Mouse (Mus musculus) stomach, embryonic 14.5 days (tissue): ENCODE data around the gene Rftn1. TPM values are rescaled to one million over a fixed set of nuclear protein-coding genes. Genes with fewer than 3 reads are reported as not detected.

Source experiments
- ATAC-seq: fragments of 200-750 bp; cut with Nextera tagmentation; 2 replicates; pipeline ENCODE4 v1.8.0; 2017; ENCODE audit warnings: low read depth, moderate TSS enrichment; ENCODE audit not compliant: insufficient number of reproducible peaks, insufficient read depth, low FRiP score
- H3K27ac ChIP-seq: fragments of 300-500 bp; sonication (generic); 2 replicates; pipeline ENCODE4 v1.5.1; 2014; ENCODE audit warnings: mild to moderate bottlenecking, low read length, moderate library complexity, mixed read lengths
- H3K27me3 ChIP-seq: fragments of 300-500 bp; sonication (generic); 2 replicates; pipeline ENCODE4 v1.6.1; 2014; ENCODE audit warnings: low read length, control low read depth, mixed read lengths; ENCODE audit not compliant: control insufficient read depth, insufficient read depth
- H3K36me3 ChIP-seq: fragments of 300-500 bp; sonication (generic); 2 replicates; pipeline ENCODE4 v1.6.1; 2014; ENCODE audit warnings: mild to moderate bottlenecking, control low read depth, low read length, moderate library complexity, mixed read lengths; ENCODE audit not compliant: control insufficient read depth, insufficient read depth
- H3K4me1 ChIP-seq: fragments of 300-500 bp; sonication (generic); 2 replicates; pipeline ENCODE4 v1.6.1; 2014; ENCODE audit warnings: low read length, control low read depth, mixed read lengths; ENCODE audit not compliant: control insufficient read depth, insufficient read depth
- H3K4me2 ChIP-seq: fragments of 300-500 bp; sonication (generic); replicated peaks from 2 replicates; pipeline ENCODE4 v1.6.1; 2014; ENCODE audit warnings: low read depth, low read length, control low read depth
- H3K4me3 ChIP-seq: fragments of 300-500 bp; sonication (generic); 2 replicates; pipeline ENCODE4 v1.5.1; 2014; ENCODE audit warnings: low read depth, low read length, control low read depth
- H3K9ac ChIP-seq: fragments of 300-500 bp; sonication (generic); replicated peaks from 2 replicates; pipeline ENCODE4 v1.6.1; 2014; ENCODE audit warnings: low read depth, mild to moderate bottlenecking, control low read depth, low read length, moderate library complexity, mixed read lengths
- H3K9me3 ChIP-seq: fragments of 300-500 bp; sonication (generic); 2 replicates; pipeline ENCODE4 v1.6.1; 2016; ENCODE audit warnings: low read depth, low read length, control low read depth; ENCODE audit not compliant: control insufficient read depth
- WGBS: fragments of 180-500 bp; shearing (Covaris S2); extraction: QIAGEN DNeasy Blood & Tissue Kit; methylation state at CpG from one replicate; pipeline ENCODE4 v1.1.7; 2014; 5-methylcytosine and 5-hydroxymethylcytosine counted together
- polyA plus RNA-seq: library from polyadenylated mRNA; unstranded; fragments of >200 nt; fragmentation: Nextera tagmentation; extraction: Ambion mirVana; gene quantifications from 2 replicates; pipeline ENCODE4 v1.2.1, GENCODE M21; 2014

Gene Rftn1
- polyA plus RNA-seq, 1 experiment from 2014 or later: 9.3 TPM

DNA sequence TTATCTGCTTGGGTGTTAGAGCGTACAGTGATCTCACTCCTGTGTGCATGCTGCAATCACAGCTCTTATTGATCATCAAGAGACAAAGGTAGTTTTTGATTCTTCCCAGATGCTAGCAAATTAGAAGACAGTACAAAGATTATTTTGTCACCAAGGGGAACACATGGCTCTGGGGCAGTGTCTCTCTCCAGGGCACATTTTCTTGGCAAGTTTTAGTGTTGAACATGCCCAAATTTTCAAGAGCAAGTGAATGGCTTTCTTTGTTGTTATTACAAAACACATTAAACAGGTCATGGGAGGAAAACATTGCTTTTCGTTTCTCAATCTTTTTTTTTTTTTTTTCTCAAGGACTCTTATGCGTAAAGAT lies 213.1 kb downstream of the Rftn1 start:
- Histone ChIP-seq H3K27ac (no peak overlapping the region), H3K4me2 (no peak overlapping the region), H3K9me3 (peaks cover 4% of the 10 kb centered on the region; the same call in 1 of the 2 replicates), H3K4me3 (no peak overlapping the region), H3K36me3 (no peaks in the 10 kb centered on the region), H3K27me3 (no peaks in the 10 kb centered on the region), H3K9ac (no peak overlapping the region), H3K4me1 (no peaks in the 10 kb centered on the region)
- no peak for ATAC-seq
- WGBS: 72% methylated on average over 3 of the region's 3 CpGs

DNA sequence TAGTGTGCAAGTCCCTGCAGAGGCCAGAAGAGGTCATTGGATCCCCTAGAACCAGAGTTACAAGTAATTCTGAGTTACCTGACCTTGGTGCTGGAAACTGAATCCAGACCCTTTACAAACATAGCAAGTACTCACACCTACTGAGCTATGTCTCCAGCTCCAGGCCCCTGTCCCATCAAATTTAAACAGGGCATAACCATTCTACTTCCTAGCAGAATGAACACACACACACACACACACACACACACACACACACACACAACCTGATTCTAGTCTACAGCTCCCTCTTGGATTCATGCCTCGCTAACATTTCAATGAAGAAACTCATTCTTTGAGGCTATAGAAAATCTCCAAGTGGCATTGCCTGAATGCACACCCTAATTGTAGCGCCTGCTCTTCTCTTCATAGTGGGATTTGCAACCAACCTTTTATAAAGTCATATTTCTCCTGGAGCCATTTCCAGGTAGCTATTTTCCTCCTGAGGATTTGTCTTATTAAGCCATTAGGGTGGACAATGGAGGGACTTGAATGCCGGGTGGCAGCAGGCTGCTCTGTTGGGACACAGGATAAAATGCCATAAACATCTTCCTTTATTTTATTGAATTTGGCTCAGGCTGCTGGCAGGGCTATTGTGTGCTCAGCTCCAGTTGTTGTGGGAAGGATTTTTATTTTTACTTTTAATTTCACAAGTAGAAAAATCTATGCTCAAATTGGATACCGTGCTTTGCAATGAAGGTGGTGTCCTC lies 213.6 kb downstream of the Rftn1 start:
- ATAC-seq: no peak
- Histone ChIP-seq H3K9ac (no peak overlapping the region), H3K27me3 (no peaks in the 10 kb centered on the region), H3K4me1 (no peaks in the 10 kb centered on the region), H3K4me2 (no peak overlapping the region), H3K4me3 (no peak overlapping the region), H3K36me3 (no peaks in the 10 kb centered on the region), H3K9me3 (peaks cover 4% of the 10 kb centered on the region; the same call in 1 of the 2 replicates), H3K27ac (no peak overlapping the region)
- WGBS: 87% methylated on average over 4 of the region's 4 CpGs

DNA sequence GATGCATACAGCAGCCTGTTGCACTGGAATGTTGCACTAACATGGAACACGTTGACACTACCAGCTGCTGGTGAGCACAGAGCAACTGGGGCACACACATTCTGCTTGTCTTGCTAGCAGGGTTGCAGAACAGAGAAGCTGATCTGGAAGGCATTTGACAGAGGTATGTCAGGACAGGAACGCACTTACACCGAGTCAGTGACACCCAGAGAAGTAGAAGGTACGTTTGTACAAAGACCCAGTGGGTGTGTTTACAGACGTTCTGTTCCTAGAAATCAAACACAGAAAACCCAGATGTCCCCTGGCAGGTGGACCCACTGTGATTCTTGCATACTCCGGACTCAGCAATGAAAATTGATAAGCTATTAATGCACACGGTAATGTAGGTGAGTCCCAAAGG lies 215.0 kb downstream of the Rftn1 start:
- peaks cover 3% of the 10 kb centered on the region; the same call in 1 of the 2 replicates for H3K9me3 ChIP-seq
- no peak overlapping the region for H3K9ac ChIP-seq
- no peaks in the 10 kb centered on the region for H3K4me1 ChIP-seq
- WGBS: 58% methylated on average over 7 of the region's 7 CpGs
- no peak overlapping the region for H3K4me2 ChIP-seq
- H3K27me3 ChIP-seq: no peaks in the 10 kb centered on the region
- H3K27ac ChIP-seq: no peak overlapping the region
- no peak for ATAC-seq
- H3K36me3 ChIP-seq: no peaks in the 10 kb centered on the region
- H3K4me3 ChIP-seq: no peak overlapping the region

DNA sequence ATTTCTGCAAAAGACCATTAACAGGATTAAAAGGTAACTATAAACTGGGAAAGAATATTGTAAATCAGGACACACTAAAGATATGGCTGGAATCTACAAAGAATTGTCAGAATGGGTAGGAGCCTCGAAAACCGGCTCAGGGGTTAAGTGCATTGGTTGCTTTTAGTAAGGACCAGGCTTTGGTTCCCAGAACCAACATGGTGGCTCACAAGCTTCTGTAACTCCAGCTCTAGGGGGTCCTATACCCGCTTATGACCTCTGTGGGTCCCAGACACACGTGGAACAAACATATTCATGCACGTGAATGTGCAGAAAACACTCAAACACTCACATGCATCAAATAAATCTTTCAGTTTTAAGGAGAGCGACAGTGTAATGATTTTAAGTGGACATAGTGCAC lies 215.5 kb downstream of the Rftn1 start:
- Histone ChIP-seq H3K9me3 (peaks cover 5% of the 10 kb centered on the region), H3K4me2 (no peak overlapping the region), H3K9ac (no peak overlapping the region), H3K4me3 (no peak overlapping the region), H3K4me1 (no peaks in the 10 kb centered on the region), H3K36me3 (no peaks in the 10 kb centered on the region), H3K27ac (no peak overlapping the region), H3K27me3 (no peaks in the 10 kb centered on the region)
- no peak for ATAC-seq
- WGBS: 74% methylated on average over 6 of the region's 6 CpGs

DNA sequence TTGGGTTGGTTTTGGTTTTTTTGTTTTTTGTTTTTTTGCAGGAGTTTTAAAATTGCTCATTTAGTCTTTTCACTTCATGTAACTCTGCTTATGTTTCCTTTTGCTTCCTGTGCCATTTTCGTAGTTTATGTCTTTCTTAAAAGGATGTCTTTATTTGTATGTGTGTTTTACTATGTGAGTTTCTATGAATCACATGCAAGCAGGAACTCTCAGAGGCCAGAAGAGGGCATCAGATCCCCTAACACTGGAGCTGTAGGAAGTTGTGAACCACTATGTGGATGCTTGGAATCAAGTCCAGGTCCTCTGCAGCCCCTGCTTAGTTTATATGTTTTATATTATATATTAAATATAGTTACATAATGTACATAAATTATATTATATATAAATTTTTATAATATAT lies 218.3 kb downstream of the Rftn1 start:
- ATAC-seq: no peak
- no peak overlapping the region for H3K4me2 ChIP-seq
- H3K9me3 ChIP-seq: peaks cover 6% of the 10 kb centered on the region
- no peak overlapping the region for H3K9ac ChIP-seq
- no peaks in the 10 kb centered on the region for H3K36me3 ChIP-seq
- no peaks in the 10 kb centered on the region for H3K4me1 ChIP-seq
- H3K27me3 ChIP-seq: no peaks in the 10 kb centered on the region
- H3K4me3 ChIP-seq: no peak overlapping the region
- no peak overlapping the region for H3K27ac ChIP-seq
- WGBS: 85% methylated on average over 1 of the region's 1 CpGs

DNA sequence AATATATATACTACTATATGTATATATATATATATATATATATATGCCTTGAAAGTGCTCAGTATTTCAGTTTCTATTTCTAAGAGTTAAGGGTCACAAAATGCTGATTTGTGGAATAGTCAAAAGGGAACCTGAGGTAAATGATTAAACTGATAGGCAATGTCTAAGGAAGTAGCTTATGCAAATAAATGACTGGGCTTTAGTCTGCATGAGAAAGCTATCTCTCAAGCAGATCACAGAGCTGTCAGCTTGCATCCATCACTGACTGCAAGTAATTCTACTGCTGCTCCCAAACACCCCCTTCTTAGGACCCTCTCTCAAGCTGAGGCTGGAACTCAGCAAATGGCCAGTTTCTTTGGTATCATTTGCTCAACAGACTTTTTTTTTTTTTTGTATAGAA lies 219.4 kb downstream of the Rftn1 start:
- Histone ChIP-seq H3K4me2 (no peak overlapping the region), H3K27me3 (no peaks in the 10 kb centered on the region), H3K9me3 (peaks cover 6% of the 10 kb centered on the region), H3K4me3 (no peak overlapping the region), H3K36me3 (no peaks in the 10 kb centered on the region), H3K4me1 (no peaks in the 10 kb centered on the region), H3K9ac (no peak overlapping the region), H3K27ac (no peak overlapping the region)
- ATAC-seq: no peak

DNA sequence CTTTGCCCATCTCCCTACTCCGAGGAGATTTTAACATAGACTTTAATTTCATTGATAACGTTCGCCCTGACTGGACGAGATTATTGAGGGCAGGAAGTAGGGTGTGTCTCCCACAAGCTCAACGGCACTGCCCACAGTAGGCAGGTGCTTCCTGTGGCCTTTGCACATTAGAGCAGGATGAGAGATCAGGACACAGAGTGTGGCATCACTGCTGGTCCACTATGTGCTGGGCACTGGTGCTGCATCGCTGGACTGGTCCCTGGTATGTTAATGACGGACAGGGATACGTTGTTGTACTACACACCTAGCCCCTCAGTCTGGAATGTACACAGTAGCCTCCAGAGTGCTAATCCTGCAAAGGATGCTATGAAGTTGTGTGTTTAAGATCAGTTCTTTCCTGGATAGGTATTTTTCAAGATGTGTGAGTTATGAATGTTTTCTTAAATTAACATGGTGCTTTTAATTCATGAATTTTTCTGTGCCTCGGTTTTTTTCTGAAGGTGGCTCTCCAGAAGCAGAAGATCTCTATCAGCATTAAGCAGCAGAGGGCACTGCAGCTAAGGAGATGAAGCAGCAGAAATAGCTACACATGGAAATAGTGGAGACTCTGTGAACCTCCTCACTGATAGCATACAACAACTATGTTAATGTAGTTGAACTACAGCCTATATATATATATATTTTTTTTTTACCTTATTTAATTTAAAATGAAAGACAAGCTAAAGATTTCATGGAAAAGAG lies 221.8 kb downstream of the Rftn1 start:
- H3K27ac ChIP-seq: no peak overlapping the region
- no peaks in the 10 kb centered on the region for H3K36me3 ChIP-seq
- 64% methylated on average over 9 of the region's 9 CpGs for WGBS
- no peaks in the 10 kb centered on the region for H3K4me1 ChIP-seq
- H3K27me3 ChIP-seq: no peaks in the 10 kb centered on the region
- H3K9me3 ChIP-seq: peaks cover 6% of the 10 kb centered on the region
- no peak overlapping the region for H3K4me3 ChIP-seq
- H3K4me2 ChIP-seq: no peak overlapping the region
- H3K9ac ChIP-seq: no peak overlapping the region
- no peak for ATAC-seq

DNA sequence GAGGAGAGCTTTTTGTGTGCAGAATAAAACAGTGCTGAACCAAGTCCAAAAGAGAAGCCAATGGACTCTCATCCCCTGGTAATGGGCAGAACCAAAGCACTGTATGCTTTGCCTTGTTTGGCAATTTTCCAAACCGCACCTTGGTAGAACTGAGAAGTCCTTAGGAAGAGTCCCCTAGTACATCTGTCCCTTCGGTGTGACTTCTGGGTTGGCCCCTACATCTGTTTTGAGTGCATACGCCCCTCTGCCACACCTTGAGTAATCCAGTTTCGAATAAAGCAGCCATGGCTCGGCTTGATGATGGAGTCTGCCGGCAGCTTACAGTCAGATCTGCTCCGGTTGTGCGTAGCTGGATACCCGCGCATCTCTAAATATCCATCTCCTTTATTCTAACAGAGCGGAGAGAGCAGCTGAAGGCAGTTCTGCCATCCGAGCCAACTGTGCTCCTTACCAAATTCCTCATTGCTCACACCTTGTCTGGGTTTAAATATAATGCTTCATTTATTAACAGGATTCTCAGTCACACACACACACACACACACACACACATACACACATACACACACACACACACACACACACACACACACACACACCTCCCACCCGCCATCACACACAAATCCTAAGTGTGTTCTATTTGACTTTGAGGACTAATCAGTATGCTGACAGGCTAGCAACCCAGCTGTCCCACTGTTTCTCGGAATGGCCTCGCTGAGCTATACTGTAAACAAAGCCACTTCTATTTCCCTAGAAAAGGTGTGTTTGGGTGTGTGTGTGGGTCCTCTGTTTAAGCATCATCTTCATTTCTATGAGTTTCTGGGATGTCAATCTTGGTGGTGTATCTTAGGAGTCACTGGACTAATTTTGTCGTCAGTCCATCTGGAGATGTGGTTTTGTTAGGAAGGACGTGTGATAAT lies 224.4 kb downstream of the Rftn1 start:
- Histone ChIP-seq H3K27ac (no peak overlapping the region), H3K9me3 (peaks cover 6% of the 10 kb centered on the region), H3K36me3 (no peaks in the 10 kb centered on the region), H3K4me1 (no peaks in the 10 kb centered on the region), H3K4me3 (no peak overlapping the region), H3K27me3 (no peaks in the 10 kb centered on the region), H3K9ac (no peak overlapping the region), H3K4me2 (no peak overlapping the region)
- ATAC-seq: no peak
- WGBS: 81% methylated on average over 17 of the region's 17 CpGs
